Mouse (Mus musculus) hindbrain, postnatal 0 days (tissue): ENCODE results near the gene Prdx3. TPM values are rescaled to one million over a fixed set of nuclear protein-coding genes. Genes with fewer than 3 reads are reported as not detected.

ENCODE experiments used
- ATAC-seq: fragments of 200-750 bp; cut with Nextera tagmentation; 2 replicates; pipeline ENCODE4 v1.8.0; 2017; ENCODE audit warnings: mild to moderate bottlenecking, moderate TSS enrichment, moderate library complexity
- DNase-seq: peaks from one replicate; pipeline ENCODE4 v3.0.0-alpha.2; 2015; ENCODE audit warnings: low spot score
- H3K27ac ChIP-seq: fragments of 300-500 bp; sonication (generic); 2 replicates; pipeline ENCODE4 v1.5.1; 2014; ENCODE audit warnings: mild to moderate bottlenecking
- H3K27me3 ChIP-seq: fragments of 300-500 bp; sonication (generic); 2 replicates; pipeline ENCODE4 v1.6.1; 2014; ENCODE audit warnings: low read length, mixed read lengths; ENCODE audit not compliant: insufficient read depth
- H3K36me3 ChIP-seq: fragments of 300-500 bp; sonication (generic); 2 replicates; pipeline ENCODE4 v1.6.1; 2014; ENCODE audit warnings: low read length, mixed read lengths; ENCODE audit not compliant: insufficient read depth
- H3K4me1 ChIP-seq: fragments of 300-500 bp; sonication (generic); 2 replicates; pipeline ENCODE4 v1.6.1; 2014; ENCODE audit warnings: antibody characterized with exemption, low read length, mixed read lengths; ENCODE audit not compliant: insufficient read depth
- H3K4me2 ChIP-seq: fragments of 300-500 bp; sonication (generic); 2 replicates; pipeline ENCODE4 v1.6.1; 2014; ENCODE audit warnings: low read depth, mild to moderate bottlenecking, low read length, moderate library complexity, mixed read lengths
- H3K4me3 ChIP-seq: fragments of 300-500 bp; sonication (generic); 2 replicates; pipeline ENCODE4 v1.5.1; 2014; ENCODE audit warnings: low read length
- H3K9ac ChIP-seq: fragments of 300-500 bp; sonication (generic); replicated peaks from 2 replicates; pipeline ENCODE4 v1.6.1; 2014; ENCODE audit warnings: mild to moderate bottlenecking, low read length, moderate library complexity, mixed read lengths
- H3K9me3 ChIP-seq: fragments of 300-500 bp; sonication (generic); 2 replicates; pipeline ENCODE4 v1.6.1; 2016; ENCODE audit warnings: low read length, mixed read lengths
- CTCF ChIP-seq: IDR thresholded peaks from 2 replicates; pipeline ENCODE4 v1.5.1; 2016; ENCODE audit warnings: antibody characterized with exemption, control low read depth, low read depth
- WGBS: fragments of 180-500 bp; shearing (Covaris S2); extraction: QIAGEN DNeasy Blood & Tissue Kit; methylation state at CpG from one replicate; pipeline ENCODE4 v1.1.7; 2014; 5-methylcytosine and 5-hydroxymethylcytosine counted together
- polyA plus RNA-seq: library from polyadenylated mRNA; unstranded; fragments of >200 nt; fragmentation: Nextera tagmentation; extraction: Ambion mirVana; gene quantifications from 2 replicates; pipeline ENCODE4 v1.2.1, GENCODE M21; 2015
- total RNA-seq: library from RNA; depleted of rRNA; stranded (reverse); fragments of >200 nt; gene quantifications from 2 replicates; pipeline ENCODE4 v1.2.3, GENCODE M21; 2014

Prdx3 gene
- total and polyA plus RNA-seq, 2 experiments from 2014 or later, result 97.0 to 130 TPM

DNA sequence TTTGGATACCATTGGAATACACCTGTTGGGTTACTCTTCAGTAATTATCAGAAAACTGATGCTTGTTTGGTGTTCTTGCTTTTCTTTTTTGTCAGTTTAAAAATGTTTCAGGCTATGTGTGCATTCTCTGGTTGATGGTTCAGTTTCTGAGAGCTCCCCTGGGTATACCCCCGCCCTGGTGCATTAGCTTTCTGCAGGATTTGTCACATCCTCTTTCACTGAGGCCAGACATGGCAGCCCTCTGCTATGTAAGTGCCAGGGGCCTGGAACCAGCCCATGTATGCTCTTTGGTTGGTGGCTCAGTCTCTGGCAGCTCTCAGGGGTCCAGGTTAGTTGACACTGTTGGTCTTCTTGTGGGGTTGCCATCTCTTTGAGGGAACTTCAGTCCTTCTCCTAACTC lies 29.6 kb upstream of the Prdx3 start:
- no peaks in the 10 kb centered on the region for H3K4me1 ChIP-seq
- no peaks in the 10 kb centered on the region for H3K9me3 ChIP-seq
- no peaks in the 10 kb centered on the region for H3K36me3 ChIP-seq
- no peak for ATAC-seq
- TF ChIP-seq CTCF, result no peak
- WGBS, result 88% methylated on average over 1 of the region's 1 CpGs
- no peak overlapping the region for H3K27ac ChIP-seq
- no peak overlapping the region for H3K4me2 ChIP-seq
- H3K27me3 ChIP-seq, result no peaks in the 10 kb centered on the region
- no peak overlapping the region for H3K4me3 ChIP-seq
- no peak for DNase-seq
- no peak overlapping the region for H3K9ac ChIP-seq

DNA sequence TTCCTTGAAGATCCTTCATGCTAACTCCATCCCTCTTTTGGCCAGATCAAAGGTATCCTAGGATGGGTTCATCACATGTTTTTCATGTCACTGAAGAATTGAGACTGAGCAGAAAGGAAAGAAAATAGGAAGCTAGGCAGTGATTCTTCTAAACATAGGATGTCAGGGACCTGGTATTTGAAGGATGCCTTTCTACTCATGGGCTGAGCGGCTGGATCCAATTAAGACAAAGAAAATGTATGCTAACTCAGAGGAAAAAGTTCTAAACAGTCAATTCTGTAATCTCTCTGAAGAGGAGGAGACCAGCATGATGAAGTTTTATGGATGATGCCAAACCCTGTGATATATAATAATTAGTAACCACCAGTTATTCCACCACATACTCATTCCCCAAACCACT lies 28.8 kb upstream of the Prdx3 start:
- Histone ChIP-seq H3K27me3 (no peaks in the 10 kb centered on the region), H3K27ac (no peak overlapping the region), H3K4me2 (no peak overlapping the region), H3K4me3 (no peak overlapping the region), H3K36me3 (no peaks in the 10 kb centered on the region), H3K9me3 (no peaks in the 10 kb centered on the region), H3K9ac (no peak overlapping the region), H3K4me1 (no peaks in the 10 kb centered on the region)
- WGBS, result 86% methylated on average over 1 of the region's 1 CpGs
- no peak for TF ChIP-seq CTCF
- DNase-seq (no peak), ATAC-seq (no peak)

DNA sequence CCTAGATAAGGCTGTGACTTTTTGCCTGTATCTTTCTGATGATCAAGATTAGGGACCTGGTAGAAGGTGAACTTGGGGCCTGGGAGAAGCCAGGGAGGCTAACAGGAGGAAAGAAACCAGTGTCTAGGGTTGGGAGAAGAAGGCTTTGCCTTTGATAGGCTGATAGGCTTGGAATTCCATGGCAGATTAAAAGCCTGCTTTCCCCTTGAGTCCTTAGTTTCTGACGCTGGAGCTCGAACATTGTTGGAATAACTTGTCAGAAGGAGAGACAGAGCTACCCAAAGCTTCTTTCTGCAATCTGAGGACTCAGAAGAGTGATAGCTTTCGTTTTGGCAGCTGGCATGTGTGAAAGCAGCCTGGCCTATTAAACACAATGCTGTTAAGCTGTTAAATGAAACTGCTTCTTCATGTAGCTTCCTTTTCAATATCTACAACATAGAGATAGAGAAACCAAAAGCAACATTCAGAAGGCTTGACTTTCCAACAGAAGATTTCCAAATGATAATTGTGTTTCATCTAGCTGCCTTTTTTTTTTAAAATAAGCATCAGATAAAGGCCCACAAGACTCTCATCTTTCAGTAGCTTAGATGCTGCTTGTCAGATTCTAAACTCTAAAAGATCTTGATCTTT lies 21.0 kb upstream of the Prdx3 start:
- no peak for TF ChIP-seq CTCF
- ATAC-seq (no peak), DNase-seq (no peak)
- H3K27ac ChIP-seq, result no peak overlapping the region
- WGBS, result 42% methylated on average over 3 of the region's 3 CpGs
- H3K4me2 ChIP-seq, result no peak overlapping the region
- no peaks in the 10 kb centered on the region for H3K36me3 ChIP-seq
- no peak overlapping the region for H3K9ac ChIP-seq
- H3K9me3 ChIP-seq, result no peaks in the 10 kb centered on the region
- H3K4me3 ChIP-seq, result no peak overlapping the region
- H3K27me3 ChIP-seq, result no peaks in the 10 kb centered on the region
- peaks cover 8% of the 10 kb centered on the region for H3K4me1 ChIP-seq

- H3K4me3 ChIP-seq, result no peak overlapping the region
- DNase-seq (peak; percentile 53), ATAC-seq (no peak)
- no peak overlapping the region for H3K9ac ChIP-seq
- H3K4me1 ChIP-seq, result peaks cover 8% of the 10 kb centered on the region
- 37% methylated on average over 1 of the region's 1 CpGs for WGBS
- peak; percentile 79 for TF ChIP-seq CTCF
- peak overlapping the region; percentile 73 for H3K4me2 ChIP-seq
- H3K36me3 ChIP-seq, result no peaks in the 10 kb centered on the region
- H3K9me3 ChIP-seq, result no peaks in the 10 kb centered on the region
- no peaks in the 10 kb centered on the region for H3K27me3 ChIP-seq
- H3K27ac ChIP-seq, result no peak overlapping the region
Observed at GRCm38 (mm10) chr19:60891934-60892547, 17.7 kb upstream of the Prdx3 start.

DNA sequence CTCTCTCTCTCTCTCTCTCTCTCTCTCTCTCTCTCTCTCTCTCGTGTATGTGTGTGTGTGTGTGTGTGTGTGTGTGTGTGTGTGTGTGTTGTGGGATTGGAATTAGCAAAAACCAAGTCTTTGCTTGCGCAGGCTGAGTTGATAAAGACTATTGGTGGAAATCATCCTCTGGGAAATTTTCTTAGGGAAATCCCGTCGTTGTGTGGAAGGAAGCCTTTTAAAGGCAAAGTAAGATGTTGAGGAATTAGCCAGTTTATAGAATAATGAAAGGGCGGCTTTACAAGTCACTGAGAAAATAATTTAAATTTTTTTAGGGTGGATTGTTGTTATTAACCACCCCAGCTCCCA lies 16.7 kb upstream of the Prdx3 start:
- peak overlapping the region; percentile 73 for H3K4me2 ChIP-seq
- no peak for TF ChIP-seq CTCF
- WGBS, result 3% methylated on average over 4 of the region's 5 CpGs
- H3K36me3 ChIP-seq, result no peaks in the 10 kb centered on the region
- no peak overlapping the region for H3K27ac ChIP-seq
- no peaks in the 10 kb centered on the region for H3K27me3 ChIP-seq
- H3K4me3 ChIP-seq, result peak overlapping the region; percentile 82
- H3K4me1 ChIP-seq, result peaks cover 8% of the 10 kb centered on the region
- no peak overlapping the region for H3K9ac ChIP-seq
- H3K9me3 ChIP-seq, result no peaks in the 10 kb centered on the region
- DNase-seq (peak; percentile 39), ATAC-seq (no peak)

DNA sequence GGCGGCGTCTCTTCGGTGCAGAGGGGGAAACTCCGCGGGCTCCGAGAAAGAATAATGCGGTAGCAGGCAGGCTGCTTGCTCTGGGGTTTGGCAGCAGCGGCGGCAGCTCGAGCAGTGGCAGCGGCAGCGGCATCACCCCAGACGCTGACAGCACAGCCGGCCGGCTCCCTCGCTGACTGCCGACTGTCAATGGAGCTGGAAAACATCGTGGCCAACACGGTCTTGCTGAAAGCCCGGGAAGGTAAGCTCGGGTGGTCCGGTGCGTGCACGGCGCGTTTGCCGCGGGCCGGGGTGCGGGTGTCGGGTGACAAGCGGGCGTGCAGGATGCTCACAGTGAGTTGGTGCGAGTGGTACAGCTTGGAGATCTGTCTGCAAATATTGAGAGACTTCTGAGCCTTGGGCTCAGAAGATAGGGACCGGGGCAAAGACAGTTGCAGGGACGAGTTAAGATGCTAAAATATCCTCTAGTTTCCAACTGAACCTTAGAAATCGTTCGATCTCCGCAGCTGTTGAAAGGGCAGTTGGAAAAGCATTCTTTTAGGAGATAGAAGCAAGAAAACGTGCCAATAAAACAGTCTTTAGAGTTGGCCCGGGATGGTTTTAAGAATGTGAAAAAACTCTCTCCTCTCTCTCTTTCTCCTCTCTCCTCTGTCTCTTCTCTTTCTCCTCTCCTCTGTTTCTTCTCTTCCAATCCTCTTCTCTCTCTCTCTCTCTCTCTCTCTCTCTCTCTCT lies 16.2 kb upstream of the Prdx3 start:
- ATAC-seq, result peak; percentile 62
- WGBS, result under 1% methylated on average over 39 of the region's 41 CpGs

More for the DNA sequence above, 16.2 kb upstream of the Prdx3 start:
- Histone ChIP-seq H3K27ac (peak overlapping the region; percentile 90), H3K36me3 (no peaks in the 10 kb centered on the region), H3K27me3 (no peaks in the 10 kb centered on the region), H3K9ac (peak overlapping the region; percentile 60), H3K4me2 (peak overlapping the region; percentile 73), H3K4me3 (peak overlapping the region; percentile 82), H3K9me3 (no peaks in the 10 kb centered on the region), H3K4me1 (peaks cover 8% of the 10 kb centered on the region)
- DNase-seq, result no peak
- TF ChIP-seq CTCF, result no peak
